Mouse (Mus musculus): ENCODE results near the gene Krt15. TPM values are rescaled to one million over a fixed set of nuclear protein-coding genes. Genes with fewer than 3 reads are reported as not detected.

Krt15 gene
- total and polyA plus RNA-seq, 3 experiments, result 0.23 to 5.0 TPM; not detected in 1

- intact Hi-C loops (cut with DNase I), result loop anchor here (5.0 kb wide), 1 partner anchor 101 kb away; no protein-coding TSS in a partner anchor
- Histone ChIP-seq H3K79me2 (replicated peaks; ENCODE audit: control insufficient read depth, insufficient read depth, low read length) (no peaks in the 10 kb centered on the region), H3K4me1 (ENCODE audit: control insufficient read depth, insufficient read depth, low read length) (0 out of 2 replicates have a peak, but pooled peaks cover 3% of the 10 kb centered on the region), H3K36me3 (ENCODE audit: control insufficient read depth, insufficient read depth, low read length) (no peaks in the 10 kb centered on the region), H3K9ac (ENCODE audit: low read depth, low read length) (no peak overlapping the region), H3K27me3 (ENCODE audit: control insufficient read depth, insufficient read depth, low read length) (no peaks in the 10 kb centered on the region), H3K4me3 (no peak overlapping the region), H3K27ac (no peak overlapping the region)
- 45% methylated on average over 8 of the region's 8 CpGs for WGBS
- peak in 1 of 2 experiments; percentile 50 for DNase-seq
- TF ChIP-seq POLR2A (IDR thresholded peaks at IDR 0.05; ENCODE audit: insufficient read depth, low read depth, low read length) (no peak), EP300 (IDR thresholded peaks at IDR 0.05; ENCODE audit: insufficient read depth, low read depth, low read length) (no peak), CTCF (IDR thresholded peaks at IDR 0.05) (no peak)
These were observed 32.3 kb upstream of the Krt15 start for GRCm38 (mm10) chr11:100168071-100168470.

- Histone ChIP-seq H3K36me3 (ENCODE audit: control insufficient read depth, insufficient read depth, low read length) (no peaks in the 10 kb centered on the region), H3K4me1 (ENCODE audit: control insufficient read depth, insufficient read depth, low read length) (0 out of 2 replicates have a peak, but pooled peaks cover 3% of the 10 kb centered on the region), H3K79me2 (replicated peaks; ENCODE audit: control insufficient read depth, insufficient read depth, low read length) (no peaks in the 10 kb centered on the region), H3K27me3 (ENCODE audit: control insufficient read depth, insufficient read depth, low read length) (no peaks in the 10 kb centered on the region), H3K27ac (no peak overlapping the region), H3K9ac (ENCODE audit: low read depth, low read length) (no peak overlapping the region), H3K4me3 (no peak overlapping the region)
- WGBS, result 62% methylated on average over 7 of the region's 7 CpGs
- intact Hi-C loops (cut with DNase I), result no loop called here
- DNase-seq, result no peak
- TF ChIP-seq CTCF (IDR thresholded peaks at IDR 0.05), result no peak
- no peak for TF ChIP-seq POLR2A (IDR thresholded peaks at IDR 0.05; ENCODE audit: insufficient read depth, low read depth, low read length)
- no peak for TF ChIP-seq EP300 (IDR thresholded peaks at IDR 0.05; ENCODE audit: insufficient read depth, low read depth, low read length)
These were observed 28.7 kb upstream of the Krt15 start for GRCm38 (mm10) chr11:100164392-100164791.

- no peak overlapping the region for H3K27ac ChIP-seq
- no peaks in the 10 kb centered on the region for H3K36me3 ChIP-seq (ENCODE audit: control insufficient read depth, insufficient read depth, low read length)
- 91% methylated on average over 6 of the region's 6 CpGs for WGBS
- no peak overlapping the region for H3K9ac ChIP-seq (ENCODE audit: low read depth, low read length)
- H3K4me3 ChIP-seq, result no peak overlapping the region
- no peak for DNase-seq
- H3K79me2 ChIP-seq (replicated peaks; ENCODE audit: control insufficient read depth, insufficient read depth, low read length), result no peaks in the 10 kb centered on the region
- TF ChIP-seq POLR2A (IDR thresholded peaks at IDR 0.05; ENCODE audit: insufficient read depth, low read depth, low read length) (no peak), EP300 (IDR thresholded peaks at IDR 0.05; ENCODE audit: insufficient read depth, low read depth, low read length) (no peak), CTCF (IDR thresholded peaks at IDR 0.05) (no peak)
- peaks cover 3% of the 10 kb centered on the region for H3K4me1 ChIP-seq (ENCODE audit: control insufficient read depth, insufficient read depth, low read length)
- intact Hi-C loops (cut with DNase I), result no loop called here
- no peaks in the 10 kb centered on the region for H3K27me3 ChIP-seq (ENCODE audit: control insufficient read depth, insufficient read depth, low read length)
These were observed 22.3 kb upstream of the Krt15 start for GRCm38 (mm10) chr11:100157908-100158477.

GRCm38 (mm10) chr11:100157331-100157730 is 21.6 kb upstream of the Krt15 start:
- no peak overlapping the region for H3K9ac ChIP-seq (ENCODE audit: low read depth, low read length)
- H3K79me2 ChIP-seq (replicated peaks; ENCODE audit: control insufficient read depth, insufficient read depth, low read length), result no peaks in the 10 kb centered on the region
- intact Hi-C loops (cut with DNase I), result no loop called here
- no peak for TF ChIP-seq CTCF (IDR thresholded peaks at IDR 0.05)
- no peak for TF ChIP-seq POLR2A (IDR thresholded peaks at IDR 0.05; ENCODE audit: insufficient read depth, low read depth, low read length)
- TF ChIP-seq EP300 (IDR thresholded peaks at IDR 0.05; ENCODE audit: insufficient read depth, low read depth, low read length), result no peak
- WGBS, result 65% methylated on average over 3 of the region's 3 CpGs
- no peak for DNase-seq
- H3K4me3 ChIP-seq, result no peak overlapping the region
- no peak overlapping the region for H3K27ac ChIP-seq
- H3K4me1 ChIP-seq (ENCODE audit: control insufficient read depth, insufficient read depth, low read length), result peaks cover 3% of the 10 kb centered on the region
- no peaks in the 10 kb centered on the region for H3K36me3 ChIP-seq (ENCODE audit: control insufficient read depth, insufficient read depth, low read length)
- no peaks in the 10 kb centered on the region for H3K27me3 ChIP-seq (ENCODE audit: control insufficient read depth, insufficient read depth, low read length)

GRCm38 (mm10) chr11:100155497-100156255 is 19.9 kb upstream of the Krt15 start:
- Histone ChIP-seq H3K27ac (no peak overlapping the region), H3K9ac (ENCODE audit: low read depth, low read length) (no peak overlapping the region), H3K4me1 (ENCODE audit: control insufficient read depth, insufficient read depth, low read length) (peaks cover 3% of the 10 kb centered on the region), H3K27me3 (ENCODE audit: control insufficient read depth, insufficient read depth, low read length) (no peaks in the 10 kb centered on the region), H3K4me3 (no peak overlapping the region), H3K79me2 (replicated peaks; ENCODE audit: control insufficient read depth, insufficient read depth, low read length) (no peaks in the 10 kb centered on the region), H3K36me3 (ENCODE audit: control insufficient read depth, insufficient read depth, low read length) (no peaks in the 10 kb centered on the region)
- no peak for TF ChIP-seq POLR2A (IDR thresholded peaks at IDR 0.05; ENCODE audit: insufficient read depth, low read depth, low read length)
- no peak for TF ChIP-seq EP300 (IDR thresholded peaks at IDR 0.05; ENCODE audit: insufficient read depth, low read depth, low read length)
- TF ChIP-seq CTCF (IDR thresholded peaks at IDR 0.05), result no peak
- 20% methylated on average over 8 of the region's 8 CpGs for WGBS
- peak in 1 of 2 experiments; percentile 28 for DNase-seq
- intact Hi-C loops (cut with DNase I), result no loop called here

All from heart, adult 2 months (tissue).